Mouse (Mus musculus) C2C12 (cell line): ENCODE data around the gene Alg12.
A peak's percentile ranks its signal among the peaks of the same experiment; 100 is the strongest.

ENCODE experiments used
- CTCF ChIP-seq: IDR thresholded peaks from one replicate; pipeline ENCODE4 v1.5.1; 2011; ENCODE audit not compliant: control insufficient read depth, insufficient read depth, insufficient read length
- FOSL1 ChIP-seq: IDR thresholded peaks from one replicate; pipeline ENCODE4 v1.8.0; 2011; ENCODE audit warnings: mild to moderate bottlenecking, low read length; ENCODE audit not compliant: poor library complexity, insufficient read depth, severe bottlenecking
- MAX ChIP-seq: IDR thresholded peaks from one replicate; pipeline ENCODE4 v1.6.1; 2011; ENCODE audit warnings: mild to moderate bottlenecking, control low read depth
- MYOG ChIP-seq: IDR thresholded peaks from one replicate; pipeline ENCODE4 v1.6.1; 2011; ENCODE audit not compliant: control insufficient read depth, insufficient read length; ENCODE audit errors: extremely low read depth
- USF1 ChIP-seq: IDR thresholded peaks from one replicate; pipeline ENCODE4 v1.6.1; 2011; ENCODE audit warnings: low read depth, mild to moderate bottlenecking, control low read depth, moderate library complexity

DNA sequence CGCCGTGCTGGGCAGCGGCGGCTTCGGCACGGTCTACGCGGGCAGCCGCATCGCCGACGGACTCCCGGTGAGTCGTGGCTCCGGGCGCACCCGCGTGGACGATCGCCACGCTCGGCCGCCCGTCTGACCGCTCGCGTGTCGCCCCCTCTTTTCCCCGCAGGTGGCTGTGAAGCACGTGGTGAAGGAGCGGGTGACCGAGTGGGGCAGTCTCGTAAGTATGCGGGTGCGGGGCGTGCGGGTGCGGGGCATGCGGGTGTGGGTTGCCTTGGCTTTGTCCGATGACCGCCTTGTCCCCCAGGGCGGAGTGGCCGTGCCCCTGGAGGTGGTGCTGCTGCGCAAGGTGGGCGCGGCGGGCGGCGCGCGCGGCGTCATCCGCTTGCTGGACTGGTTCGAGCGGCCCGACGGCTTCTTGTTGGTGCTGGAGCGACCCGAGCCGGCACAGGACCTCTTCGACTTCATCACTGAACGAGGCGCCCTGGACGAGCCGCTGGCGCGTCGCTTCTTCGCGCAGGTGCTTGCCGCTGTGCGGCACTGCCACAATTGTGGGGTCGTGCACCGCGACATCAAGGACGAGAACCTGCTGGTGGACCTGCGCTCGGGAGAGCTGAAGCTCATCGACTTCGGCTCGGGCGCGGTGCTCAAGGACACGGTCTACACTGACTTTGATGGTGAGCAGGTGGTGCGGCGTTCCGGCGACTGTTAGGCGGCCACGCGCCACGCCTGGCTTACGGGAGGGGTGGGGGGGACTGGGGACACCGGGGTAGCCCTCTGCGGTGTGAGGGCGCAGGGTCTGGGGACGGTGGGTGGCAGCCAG is 44.0 kb upstream of the Alg12 start:
- TF ChIP-seq CTCF (no peak), FOSL1 (no peak), MYOG (no peak), MAX (peak; percentile 58), USF1 (no peak)
